Mouse (Mus musculus) layer of hippocampus, adult 18-20 months (tissue): ENCODE measurements around the gene Ucn2. TPM values are rescaled to one million over a fixed set of nuclear protein-coding genes. Genes with fewer than 3 reads are reported as not detected.

Experiments used
- DNase-seq, 2 experiments: peaks; one replicate each; pipeline ENCODE4 v3.0.0; 2022; ENCODE audit warnings: low spot score in 2 of 2
- long read RNA-seq: library from polyadenylated mRNA; stranded (forward); transcript quantifications from one replicate; pipeline ENCODE4 v2.0.0, GENCODE M21; 2021
- total RNA-seq, 2 experiments: library from RNA; stranded (reverse); gene quantifications; 2 replicates each; pipeline ENCODE4 v1.2.3; 2021

The Ucn2 gene
- total RNA-seq: under 1 TPM; 0.47 to 0.76 TPM
- long read RNA-seq: 0 reads

DNA sequence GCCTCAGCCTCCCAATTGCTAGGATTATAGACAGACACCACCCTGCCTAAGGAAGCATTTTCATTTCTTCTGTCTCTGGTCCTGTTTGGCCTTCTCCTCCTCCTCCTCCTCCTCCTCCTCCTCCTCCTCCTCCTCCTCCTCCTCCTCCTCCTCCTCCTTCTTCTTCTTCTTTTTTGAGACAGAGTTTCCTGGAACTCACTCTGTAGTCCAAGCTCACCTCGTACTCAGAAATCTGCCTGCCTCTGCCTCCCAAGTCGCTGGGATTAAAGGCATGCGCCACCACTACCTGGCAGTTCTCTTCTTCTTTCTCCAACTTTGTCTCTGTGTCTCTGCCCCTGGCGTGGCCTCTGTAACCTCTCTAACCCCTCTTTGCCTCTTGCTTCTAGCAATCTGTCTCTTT is at the start of gene Ucn2:
Ucn2 (plus strand) TSS at position 301 of the 400 bp plus-strand sequence.
- DNase-seq: no peak

- DNase-seq: peak; percentile 90 to 96
Measured at GRCm38 (mm10) chr9:108936418-108937364, 49.1 kb upstream of the Ucn2 start, which contains the start of gene Uqcrc1. Gene Uqcrc1, plus strand, starts transcription at chr9:108936633.

DNA sequence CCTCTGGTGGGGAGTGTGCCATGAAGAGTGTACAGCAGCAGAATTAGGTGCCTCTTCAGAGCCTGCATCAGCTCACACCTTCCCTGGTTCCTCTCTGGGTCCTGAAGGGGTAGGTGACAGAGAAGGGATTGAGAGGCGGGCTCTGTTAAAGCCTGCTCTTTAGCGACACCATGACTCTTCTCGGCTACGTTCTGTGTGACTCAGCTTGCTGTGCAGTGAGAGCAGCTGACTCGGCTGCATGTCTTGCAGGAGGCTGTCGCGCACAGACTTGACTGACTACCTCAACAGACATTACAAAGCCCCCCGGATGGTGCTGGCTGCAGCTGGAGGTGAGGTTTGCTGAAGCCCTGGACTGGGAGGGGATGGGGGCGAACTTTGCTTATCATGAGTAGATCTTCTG is 40.7 kb upstream of the Ucn2 start:
- DNase-seq: peak in 1 of 2 experiments; percentile 26

DNA sequence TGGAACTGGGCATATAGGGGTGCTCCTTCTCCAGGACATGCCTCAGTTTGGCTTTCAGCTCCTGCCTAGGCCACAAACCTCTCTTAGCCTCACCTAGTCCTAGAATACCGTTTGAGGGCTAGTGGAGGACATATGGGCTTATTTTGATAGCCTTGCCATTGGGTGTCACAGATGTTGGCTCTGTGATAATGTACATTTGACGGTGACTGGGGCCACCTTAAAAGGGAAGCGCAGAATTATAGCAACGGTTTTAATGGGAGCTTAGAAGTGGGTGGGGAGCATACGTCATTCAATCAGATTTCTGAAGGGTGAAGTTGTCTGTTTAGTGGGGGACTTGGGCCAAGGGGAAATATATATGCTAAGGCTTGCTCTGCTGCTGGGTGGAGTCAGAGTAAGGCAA is 40.2 kb upstream of the Ucn2 start:
- no peak for DNase-seq

DNA sequence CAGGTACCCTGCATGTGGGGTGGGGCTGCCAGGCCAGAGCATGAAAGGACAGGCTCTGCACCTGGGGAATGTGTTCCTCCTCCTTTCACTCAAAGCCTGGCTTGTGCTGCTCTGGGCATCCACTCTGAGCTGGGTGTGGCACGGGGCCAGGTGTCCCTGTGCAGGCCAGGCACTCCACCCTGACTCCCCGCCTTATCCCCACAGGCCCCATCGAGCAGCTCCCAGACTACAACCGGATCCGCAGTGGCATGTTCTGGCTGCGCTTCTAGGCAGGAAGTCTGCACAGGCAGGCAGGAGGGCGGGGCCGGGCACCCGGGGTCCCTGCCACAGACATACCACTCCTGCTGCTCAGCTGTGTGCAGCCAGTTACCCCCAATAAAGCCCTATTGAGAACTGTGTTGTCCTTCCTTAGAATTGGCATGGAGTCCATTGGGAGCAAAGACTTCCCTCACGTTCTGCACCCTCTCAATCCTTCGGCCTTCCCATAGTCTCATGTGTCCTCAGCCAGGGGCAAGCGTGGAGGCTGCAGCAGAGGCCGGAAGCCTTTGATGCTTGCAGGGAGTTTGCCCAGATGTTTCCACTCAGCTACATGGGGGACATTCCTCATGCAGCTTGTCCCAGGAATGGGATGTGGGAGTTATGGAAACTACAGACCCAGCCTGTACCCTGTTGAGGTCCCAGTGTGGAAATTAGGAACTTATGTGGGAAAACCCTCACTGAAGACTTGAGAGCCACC is 36.4 kb upstream of the Ucn2 start:
- no peak for DNase-seq

DNA sequence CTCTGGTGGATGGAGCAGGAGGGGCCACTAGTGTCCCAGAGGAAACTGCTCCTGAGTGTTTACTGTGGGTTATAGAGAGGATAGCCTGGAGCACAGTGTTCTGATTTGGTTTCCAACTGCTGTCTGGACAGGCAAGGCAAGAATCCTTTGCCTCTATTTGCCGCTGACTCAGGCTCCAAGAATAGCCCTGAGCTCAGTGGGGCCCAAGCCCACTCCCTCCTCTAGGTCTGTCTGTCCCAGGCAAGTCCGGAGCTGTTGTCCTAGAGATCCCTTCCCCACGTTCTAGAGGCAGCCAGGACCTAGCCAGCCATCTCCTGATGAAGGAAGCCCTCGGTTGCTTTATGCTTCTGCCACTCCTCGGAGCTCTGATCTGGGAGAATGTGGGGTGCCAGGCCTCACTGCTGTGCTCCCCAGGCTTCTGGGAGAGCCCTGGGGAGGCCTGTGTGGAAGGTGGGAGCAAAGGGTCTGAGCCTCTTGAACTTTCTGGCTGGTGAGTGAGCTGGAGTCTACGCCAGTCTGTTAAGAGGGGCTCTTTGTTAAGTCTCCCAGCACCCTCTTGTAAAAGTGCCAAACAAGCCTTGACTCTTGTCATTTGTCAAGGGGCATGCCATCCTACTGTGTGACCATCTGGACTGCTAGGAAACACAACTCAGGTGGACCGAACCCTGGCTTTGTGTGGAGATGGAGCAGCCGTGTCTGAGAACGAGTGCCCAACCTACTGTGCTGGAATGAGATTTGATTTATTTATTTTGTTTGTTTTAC is 35.7 kb upstream of the Ucn2 start:
- no peak for DNase-seq

GRCm38 (mm10) chr9:108953081-108953636 is 32.7 kb upstream of the Ucn2 start, which contains the start of gene Col7a1:
Gene Col7a1, plus strand, starts transcription at chr9:108953586.
- DNase-seq: no peak

DNA sequence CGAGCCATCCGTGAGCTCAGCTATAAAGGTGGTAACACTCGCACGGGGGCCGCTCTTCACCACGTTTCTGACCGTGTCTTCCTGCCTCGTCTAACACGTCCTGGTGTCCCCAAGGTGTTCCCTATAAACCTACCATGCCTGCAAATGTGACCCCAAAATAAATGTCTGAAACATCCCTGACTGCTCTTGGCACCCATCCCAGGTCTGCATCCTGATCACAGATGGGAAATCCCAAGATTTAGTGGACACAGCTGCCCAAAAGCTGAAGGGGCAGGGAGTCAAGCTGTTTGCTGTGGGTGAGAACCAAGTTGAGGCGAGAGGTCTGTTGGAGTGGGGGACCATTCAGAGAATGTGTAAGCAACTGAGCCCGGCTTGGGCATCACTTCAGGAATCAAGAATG is 30.6 kb upstream of the Ucn2 start:
- no peak for DNase-seq

GRCm38 (mm10) chr9:108955846-108956245 is 30.0 kb upstream of the Ucn2 start:
- DNase-seq: no peak

GRCm38 (mm10) chr9:108963577-108963976 is 22.2 kb upstream of the Ucn2 start:
- DNase-seq: no peak

- no peak for DNase-seq
Measured at GRCm38 (mm10) chr9:108964338-108964737, 21.5 kb upstream of the Ucn2 start.

- no peak for DNase-seq
Measured at GRCm38 (mm10) chr9:108970623-108971022, 15.2 kb upstream of the Ucn2 start.

DNA sequence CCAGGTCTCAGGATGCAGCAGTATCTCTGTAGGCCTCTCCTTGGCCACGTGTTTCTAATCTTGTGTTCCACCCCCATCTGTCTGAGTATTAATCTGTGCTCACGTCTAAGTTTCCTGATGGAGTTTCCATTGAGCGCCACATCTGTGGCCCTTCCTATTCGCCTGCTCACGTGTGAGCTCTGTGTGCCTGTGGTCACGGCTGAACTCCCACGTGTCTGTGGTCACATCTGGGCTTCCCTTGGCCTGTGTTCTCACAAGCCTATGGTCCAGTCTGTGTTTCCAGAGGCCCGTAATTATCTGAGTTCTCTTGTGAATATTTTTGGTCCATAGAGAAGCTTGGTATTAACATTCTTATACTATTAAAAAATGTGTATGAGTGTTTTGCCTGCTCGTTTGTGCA is 9.3 kb upstream of the Ucn2 start:
- DNase-seq: no peak

- DNase-seq: no peak
Measured at GRCm38 (mm10) chr9:108977966-108978365, 7.8 kb upstream of the Ucn2 start.

- no peak for DNase-seq
Measured at GRCm38 (mm10) chr9:108982498-108982897, 3.3 kb upstream of the Ucn2 start.

DNA sequence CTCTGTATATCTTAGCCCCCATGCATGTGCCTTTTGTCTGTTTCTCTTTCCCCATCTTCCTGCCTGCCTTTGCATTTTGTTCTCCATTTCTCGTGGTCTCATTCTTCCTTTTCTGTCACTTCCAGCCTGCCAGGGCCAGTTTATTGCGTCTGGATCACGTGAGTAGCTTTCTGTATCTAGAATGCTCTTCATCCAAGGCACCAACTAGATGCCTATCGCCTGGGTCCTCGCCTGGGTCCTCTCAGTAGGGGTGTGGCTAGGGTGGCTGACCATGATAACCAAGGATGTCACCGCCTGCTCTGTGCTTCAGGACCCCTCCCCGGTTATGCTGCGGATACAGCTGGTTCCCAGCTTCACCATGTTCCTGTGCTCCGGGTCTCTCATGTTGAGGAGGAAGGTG is 2.6 kb upstream of the Ucn2 start:
- no peak for DNase-seq

GRCm38 (mm10) chr9:108987704-108988350 is 2.0 kb downstream of the Ucn2 start:
- no peak for DNase-seq

DNA sequence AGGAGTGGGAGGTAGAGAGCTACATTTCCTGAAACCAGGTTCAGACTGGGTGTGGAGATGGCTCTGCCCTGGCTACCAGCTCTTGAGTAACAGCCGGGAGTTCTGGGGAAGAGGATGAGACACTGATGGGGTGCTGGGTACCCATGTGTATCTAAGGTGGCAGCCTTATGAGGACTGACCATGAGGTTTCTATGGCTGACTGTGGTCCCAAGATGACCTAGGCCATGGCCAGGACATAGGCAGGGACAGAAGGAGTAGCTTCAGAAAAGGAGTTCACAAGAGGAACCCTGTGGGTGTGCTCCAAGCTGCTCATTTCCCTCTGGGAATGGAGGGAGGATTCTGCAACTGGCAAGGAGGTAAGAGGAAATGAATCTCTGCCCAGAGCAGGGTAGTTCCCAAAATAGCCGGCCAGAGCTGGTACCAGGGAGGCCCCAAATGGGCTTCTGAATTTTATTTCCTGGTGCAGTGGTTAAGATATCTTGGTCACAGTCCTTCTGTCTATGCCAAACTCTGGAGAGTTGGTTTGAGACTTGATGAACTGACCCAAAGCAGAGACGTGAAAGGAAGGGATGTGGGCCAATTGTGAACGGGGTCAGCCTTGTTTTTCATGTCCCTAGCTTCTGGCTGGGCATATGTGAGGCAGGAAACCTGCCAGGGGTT is 4.1 kb downstream of the Ucn2 start:
- no peak for DNase-seq

DNA sequence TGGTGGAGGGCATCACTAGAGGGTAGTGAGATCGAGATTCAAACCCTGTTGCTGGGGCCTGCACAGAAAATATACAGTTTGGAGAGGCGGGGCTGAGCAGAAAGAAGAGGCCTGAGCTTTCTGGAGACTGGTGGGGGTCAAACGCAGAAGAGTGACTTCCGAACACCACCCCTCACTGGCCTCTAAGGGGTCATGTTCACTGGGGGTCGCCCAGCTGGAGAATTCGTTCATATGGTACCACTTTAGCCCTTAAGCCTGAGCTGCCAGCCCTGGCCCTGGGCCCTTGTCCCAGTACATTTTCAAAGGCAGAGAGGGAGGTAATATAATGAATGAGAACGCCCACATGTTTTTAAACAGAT is 4.6 kb downstream of the Ucn2 start:
- peak in 1 of 2 experiments; percentile 38 for DNase-seq
